Mouse (Mus musculus) stomach, embryonic 14.5 days (tissue): ENCODE data around the gene Cpeb1. TPM values are rescaled to one million over a fixed set of nuclear protein-coding genes. Genes with fewer than 3 reads are reported as not detected.

Experiments
- ATAC-seq: fragments of 200-750 bp; cut with Nextera tagmentation; 2 replicates; pipeline ENCODE4 v1.8.0; 2017; ENCODE audit warnings: low read depth, moderate TSS enrichment; ENCODE audit not compliant: insufficient number of reproducible peaks, insufficient read depth, low FRiP score
- H3K27ac ChIP-seq: fragments of 300-500 bp; sonication (generic); 2 replicates; pipeline ENCODE4 v1.5.1; 2014; ENCODE audit warnings: mild to moderate bottlenecking, low read length, moderate library complexity, mixed read lengths
- H3K27me3 ChIP-seq: fragments of 300-500 bp; sonication (generic); 2 replicates; pipeline ENCODE4 v1.6.1; 2014; ENCODE audit warnings: low read length, control low read depth, mixed read lengths; ENCODE audit not compliant: control insufficient read depth, insufficient read depth
- H3K36me3 ChIP-seq: fragments of 300-500 bp; sonication (generic); 2 replicates; pipeline ENCODE4 v1.6.1; 2014; ENCODE audit warnings: mild to moderate bottlenecking, control low read depth, low read length, moderate library complexity, mixed read lengths; ENCODE audit not compliant: control insufficient read depth, insufficient read depth
- H3K4me1 ChIP-seq: fragments of 300-500 bp; sonication (generic); 2 replicates; pipeline ENCODE4 v1.6.1; 2014; ENCODE audit warnings: low read length, control low read depth, mixed read lengths; ENCODE audit not compliant: control insufficient read depth, insufficient read depth
- H3K4me2 ChIP-seq: fragments of 300-500 bp; sonication (generic); replicated peaks from 2 replicates; pipeline ENCODE4 v1.6.1; 2014; ENCODE audit warnings: low read depth, low read length, control low read depth
- H3K4me3 ChIP-seq: fragments of 300-500 bp; sonication (generic); 2 replicates; pipeline ENCODE4 v1.5.1; 2014; ENCODE audit warnings: low read depth, low read length, control low read depth
- H3K9ac ChIP-seq: fragments of 300-500 bp; sonication (generic); replicated peaks from 2 replicates; pipeline ENCODE4 v1.6.1; 2014; ENCODE audit warnings: low read depth, mild to moderate bottlenecking, control low read depth, low read length, moderate library complexity, mixed read lengths
- H3K9me3 ChIP-seq: fragments of 300-500 bp; sonication (generic); 2 replicates; pipeline ENCODE4 v1.6.1; 2016; ENCODE audit warnings: low read depth, low read length, control low read depth; ENCODE audit not compliant: control insufficient read depth
- WGBS: fragments of 180-500 bp; shearing (Covaris S2); extraction: QIAGEN DNeasy Blood & Tissue Kit; methylation state at CpG from one replicate; pipeline ENCODE4 v1.1.7; 2014; 5-methylcytosine and 5-hydroxymethylcytosine counted together
- polyA plus RNA-seq: library from polyadenylated mRNA; unstranded; fragments of >200 nt; fragmentation: Nextera tagmentation; extraction: Ambion mirVana; gene quantifications from 2 replicates; pipeline ENCODE4 v1.2.1, GENCODE M21; 2014

Gene Cpeb1
- polyA plus RNA-seq, 1 experiment from 2014 or later = 0.91 TPM

GRCm38 (mm10) chr7:81311130-81311529, 144.1 kb downstream of the Cpeb1 start:
- 81% methylated on average over 1 of the region's 1 CpGs for WGBS
- no peak for ATAC-seq
- H3K9me3 ChIP-seq = no peaks in the 10 kb centered on the region

GRCm38 (mm10) chr7:81309247-81309646, 146.0 kb downstream of the Cpeb1 start:
- no peaks in the 10 kb centered on the region for H3K36me3 ChIP-seq
- no peaks in the 10 kb centered on the region for H3K4me1 ChIP-seq
- WGBS = 83% methylated on average over 6 of the region's 6 CpGs
- no peak overlapping the region for H3K9ac ChIP-seq
- no peak overlapping the region for H3K27ac ChIP-seq
- no peak overlapping the region for H3K4me3 ChIP-seq
- no peaks in the 10 kb centered on the region for H3K27me3 ChIP-seq
- no peak overlapping the region for H3K4me2 ChIP-seq
- no peak for ATAC-seq
- H3K9me3 ChIP-seq = no peaks in the 10 kb centered on the region

More at GRCm38 (mm10) chr7:81311130-81311529, 144.1 kb downstream of the Cpeb1 start:
- H3K9ac ChIP-seq = no peak overlapping the region
- H3K27me3 ChIP-seq = no peaks in the 10 kb centered on the region
- no peak overlapping the region for H3K4me2 ChIP-seq
- no peak overlapping the region for H3K4me3 ChIP-seq
- H3K27ac ChIP-seq = no peak overlapping the region
- H3K4me1 ChIP-seq = no peaks in the 10 kb centered on the region
- H3K36me3 ChIP-seq = no peaks in the 10 kb centered on the region

GRCm38 (mm10) chr7:81307735-81308134, 147.5 kb downstream of the Cpeb1 start:
- ATAC-seq = no peak
- Histone ChIP-seq H3K9ac (no peak overlapping the region), H3K27ac (no peak overlapping the region), H3K27me3 (no peaks in the 10 kb centered on the region), H3K9me3 (no peaks in the 10 kb centered on the region), H3K4me3 (no peak overlapping the region), H3K4me2 (no peak overlapping the region), H3K36me3 (no peaks in the 10 kb centered on the region), H3K4me1 (no peaks in the 10 kb centered on the region)
- WGBS = 86% methylated on average over 8 of the region's 8 CpGs

GRCm38 (mm10) chr7:81304675-81305074, 150.6 kb downstream of the Cpeb1 start:
- no peak overlapping the region for H3K4me2 ChIP-seq
- H3K36me3 ChIP-seq = no peaks in the 10 kb centered on the region
- H3K4me3 ChIP-seq = no peak overlapping the region
- H3K9me3 ChIP-seq = no peaks in the 10 kb centered on the region
- H3K27ac ChIP-seq = no peak overlapping the region
- WGBS = 86% methylated on average over 5 of the region's 5 CpGs
- ATAC-seq = no peak
- no peak overlapping the region for H3K9ac ChIP-seq
- no peaks in the 10 kb centered on the region for H3K27me3 ChIP-seq
- H3K4me1 ChIP-seq = no peaks in the 10 kb centered on the region

GRCm38 (mm10) chr7:81304100-81304499, 151.2 kb downstream of the Cpeb1 start:
- H3K36me3 ChIP-seq = no peaks in the 10 kb centered on the region
- H3K9me3 ChIP-seq = no peaks in the 10 kb centered on the region
- H3K9ac ChIP-seq = no peak overlapping the region
- H3K4me2 ChIP-seq = no peak overlapping the region
- WGBS = 68% methylated on average over 5 of the region's 5 CpGs
- H3K27ac ChIP-seq = no peak overlapping the region
- H3K4me1 ChIP-seq = no peaks in the 10 kb centered on the region
- H3K27me3 ChIP-seq = no peaks in the 10 kb centered on the region
- no peak overlapping the region for H3K4me3 ChIP-seq
- no peak for ATAC-seq

- no peaks in the 10 kb centered on the region for H3K9me3 ChIP-seq
- no peaks in the 10 kb centered on the region for H3K27me3 ChIP-seq
- ATAC-seq = no peak
- no peaks in the 10 kb centered on the region for H3K36me3 ChIP-seq
- H3K4me3 ChIP-seq = no peak overlapping the region
- no peak overlapping the region for H3K27ac ChIP-seq
- no peak overlapping the region for H3K4me2 ChIP-seq
- WGBS = 88% methylated on average over 2 of the region's 2 CpGs
- H3K9ac ChIP-seq = no peak overlapping the region
- no peaks in the 10 kb centered on the region for H3K4me1 ChIP-seq
These were observed 151.6 kb downstream of the Cpeb1 start for GRCm38 (mm10) chr7:81303682-81304081.

GRCm38 (mm10) chr7:81301323-81301722, 153.9 kb downstream of the Cpeb1 start:
- 78% methylated on average over 7 of the region's 7 CpGs for WGBS
- no peaks in the 10 kb centered on the region for H3K9me3 ChIP-seq
- no peak for ATAC-seq

GRCm38 (mm10) chr7:81298206-81298605, 157.1 kb downstream of the Cpeb1 start:
- no peak for ATAC-seq
- Histone ChIP-seq H3K27me3 (no peaks in the 10 kb centered on the region), H3K36me3 (no peaks in the 10 kb centered on the region), H3K4me2 (no peak overlapping the region), H3K4me1 (no peaks in the 10 kb centered on the region), H3K27ac (no peak overlapping the region), H3K4me3 (no peak overlapping the region), H3K9ac (no peak overlapping the region), H3K9me3 (no peaks in the 10 kb centered on the region)
- 28% methylated on average over 6 of the region's 6 CpGs for WGBS

More at GRCm38 (mm10) chr7:81301323-81301722, 153.9 kb downstream of the Cpeb1 start:
- Histone ChIP-seq H3K4me3 (no peak overlapping the region), H3K27me3 (no peaks in the 10 kb centered on the region), H3K36me3 (no peaks in the 10 kb centered on the region), H3K27ac (no peak overlapping the region), H3K9ac (no peak overlapping the region), H3K4me1 (no peaks in the 10 kb centered on the region), H3K4me2 (no peak overlapping the region)
